Mouse (Mus musculus): ENCODE data around the gene Prss16. TPM values are rescaled to one million over a fixed set of nuclear protein-coding genes. Genes with fewer than 3 reads are reported as not detected.

Gene Prss16
- total RNA-seq, 2 experiments from 2014 or later, result 0.89 TPM; not detected in 1

GRCm38 (mm10) chr13:22036986-22037385 lies 27.4 kb upstream of the Prss16 start:
- no peak for ATAC-seq (replicated peaks; ENCODE audit: low FRiP score, low TSS enrichment, poor library complexity, severe bottlenecking)

DNA sequence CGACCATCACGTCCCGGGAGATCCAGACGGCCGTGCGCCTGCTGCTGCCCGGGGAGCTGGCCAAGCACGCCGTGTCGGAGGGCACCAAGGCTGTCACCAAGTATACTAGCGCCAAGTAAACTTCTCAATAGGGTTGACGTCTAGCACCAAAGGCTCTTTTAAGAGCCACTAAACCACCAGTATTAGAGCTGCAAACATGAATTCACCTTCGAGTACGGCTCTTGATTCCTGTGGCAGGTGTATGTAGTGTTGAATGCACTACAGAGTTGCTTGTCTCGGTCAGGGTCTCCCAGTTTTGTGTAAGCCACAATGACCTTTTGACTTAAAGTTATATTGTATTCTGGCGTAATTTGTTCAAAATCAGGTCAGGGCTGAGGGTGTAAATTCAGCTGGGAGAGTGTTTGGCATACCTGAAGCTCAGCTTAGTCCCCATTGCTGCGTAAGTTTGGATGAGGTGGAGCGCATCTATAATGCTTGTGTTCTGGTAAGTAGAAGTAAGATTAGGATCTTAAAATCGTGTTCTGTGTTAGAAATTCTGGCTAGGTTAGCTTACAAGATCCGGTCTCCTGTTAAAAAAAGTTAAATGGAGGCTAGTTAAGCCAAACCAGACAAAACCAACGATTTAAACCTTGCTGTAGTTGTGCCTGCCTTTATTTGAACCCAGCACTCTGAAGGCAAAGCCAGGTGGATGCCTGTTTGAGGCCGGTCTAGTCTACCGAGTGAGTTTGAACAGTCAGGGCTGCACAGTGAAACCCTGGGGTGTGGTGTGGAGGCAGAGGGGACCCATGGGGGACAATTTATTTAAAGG lies 26.8 kb upstream of the Prss16 start:
- peak; percentile 43 for ATAC-seq (replicated peaks; ENCODE audit: low FRiP score, low TSS enrichment, poor library complexity, severe bottlenecking)

- ATAC-seq (replicated peaks; ENCODE audit: low FRiP score, low TSS enrichment, poor library complexity, severe bottlenecking), result peak; percentile 84
Measured at GRCm38 (mm10) chr13:22035267-22036148, 26.0 kb upstream of the Prss16 start, which contains the start of the genes Hist1h2ah and Hist1h2bk. Gene Hist1h2ah, minus strand, starts transcription at chr13:22035568. Gene Hist1h2bk, plus strand, starts transcription at chr13:22035870.

DNA sequence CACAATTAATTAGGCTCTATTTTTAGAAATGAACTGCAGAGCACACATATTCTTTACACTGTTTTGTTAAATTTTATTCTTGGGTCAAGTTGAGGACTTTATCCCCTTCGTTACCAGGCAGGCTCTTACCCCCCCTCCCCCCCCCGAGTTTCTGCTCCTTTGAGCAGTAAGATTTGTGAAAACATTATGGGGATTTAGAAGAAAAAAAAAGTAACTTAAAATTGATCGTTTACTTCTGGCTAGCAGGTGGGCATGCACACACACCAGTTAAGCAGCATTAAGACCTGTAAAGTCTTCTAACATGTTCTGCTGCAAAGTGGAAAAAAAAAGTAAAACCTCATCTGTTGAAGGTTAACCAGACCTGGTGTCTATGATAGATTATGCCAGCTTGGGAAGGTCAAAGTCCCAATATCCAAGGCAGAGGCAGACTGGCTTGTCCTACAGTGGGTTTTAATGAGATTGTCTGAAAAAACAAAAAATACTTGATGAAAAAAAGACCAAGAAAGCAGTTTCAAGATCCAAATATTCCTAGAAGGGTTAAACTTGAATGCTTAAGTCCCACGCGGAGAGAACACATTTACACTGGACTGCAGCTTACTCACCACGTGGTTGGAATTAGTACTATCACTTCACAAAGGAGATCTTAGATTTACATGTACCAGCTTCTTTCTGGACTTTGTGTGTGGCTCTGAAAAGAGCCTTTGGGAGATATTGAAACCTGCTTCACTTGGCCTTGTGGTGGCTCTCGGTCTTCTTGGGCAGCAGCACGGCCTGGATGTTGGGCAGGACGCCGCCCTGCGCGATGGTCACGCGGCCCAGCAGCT lies 25.1 kb upstream of the Prss16 start:
- no peak for ATAC-seq (replicated peaks; ENCODE audit: low FRiP score, low TSS enrichment, poor library complexity, severe bottlenecking)

GRCm38 (mm10) chr13:22033741-22034442 lies 24.4 kb upstream of the Prss16 start:
- no peak for ATAC-seq (replicated peaks; ENCODE audit: low FRiP score, low TSS enrichment, poor library complexity, severe bottlenecking)

- ATAC-seq (replicated peaks; ENCODE audit: low FRiP score, low TSS enrichment, poor library complexity, severe bottlenecking), result no peak
Measured at GRCm38 (mm10) chr13:22030493-22030892, 21.0 kb upstream of the Prss16 start.

GRCm38 (mm10) chr13:22029928-22030327 lies 20.4 kb upstream of the Prss16 start:
- ATAC-seq (replicated peaks; ENCODE audit: low FRiP score, low TSS enrichment, poor library complexity, severe bottlenecking), result no peak

- peak; percentile 78 for ATAC-seq (replicated peaks; ENCODE audit: low FRiP score, low TSS enrichment, poor library complexity, severe bottlenecking)
Measured at GRCm38 (mm10) chr13:22028673-22029460, 19.3 kb upstream of the Prss16 start.

DNA sequence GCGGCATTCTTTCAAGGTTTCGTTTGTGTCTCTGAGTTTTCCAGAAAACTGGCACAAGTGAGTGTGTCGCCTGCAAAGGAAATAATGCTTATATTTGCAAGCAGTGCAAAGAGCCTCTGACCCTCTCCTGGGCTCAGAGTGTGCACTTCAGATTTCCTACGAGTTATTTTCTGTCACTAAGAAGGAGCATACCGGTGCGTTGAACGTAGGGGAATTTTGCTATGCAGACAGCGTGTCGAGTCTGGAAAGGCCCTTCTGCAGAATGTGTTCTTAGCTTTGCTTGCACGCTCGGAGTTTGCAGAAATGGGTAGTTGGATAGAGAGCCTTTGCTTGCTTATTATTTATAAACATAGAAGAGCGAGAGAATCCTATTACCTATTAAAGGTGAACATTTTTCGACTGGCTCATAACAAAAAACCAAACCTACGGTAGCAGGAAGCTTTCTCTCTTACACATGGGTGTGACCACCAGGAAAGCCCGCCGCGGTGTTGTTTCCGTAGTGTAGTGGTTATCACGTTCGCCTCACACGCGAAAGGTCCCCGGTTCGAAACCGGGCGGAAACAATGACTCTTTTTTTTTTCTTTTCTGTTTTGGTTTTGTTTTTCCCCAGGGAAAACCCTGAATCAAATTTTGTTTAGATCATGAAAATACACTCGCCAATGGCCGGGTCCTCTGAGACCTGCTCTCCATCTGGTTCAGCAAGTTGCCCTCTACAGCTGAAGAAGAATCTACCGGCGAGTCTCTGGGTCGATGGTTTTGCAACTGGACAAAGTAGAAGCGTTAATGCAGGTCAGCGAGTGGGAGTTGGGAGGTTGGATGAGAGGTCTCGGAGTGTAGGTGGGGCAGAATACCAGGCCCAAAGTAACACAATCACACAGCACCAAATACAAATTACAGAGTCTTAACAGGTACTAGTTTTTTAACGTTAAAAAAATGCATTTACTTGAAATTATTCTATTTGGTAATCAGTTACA lies 16.8 kb upstream of the Prss16 start:
- ATAC-seq (replicated peaks; ENCODE audit: low FRiP score, low TSS enrichment, poor library complexity, severe bottlenecking), result no peak

GRCm38 (mm10) chr13:22022241-22022640 lies 12.7 kb upstream of the Prss16 start:
- peak; percentile 69 for ATAC-seq (replicated peaks; ENCODE audit: low FRiP score, low TSS enrichment, poor library complexity, severe bottlenecking)

GRCm38 (mm10) chr13:22021581-22021980 lies 12.0 kb upstream of the Prss16 start:
- ATAC-seq (replicated peaks; ENCODE audit: low FRiP score, low TSS enrichment, poor library complexity, severe bottlenecking), result no peak

DNA sequence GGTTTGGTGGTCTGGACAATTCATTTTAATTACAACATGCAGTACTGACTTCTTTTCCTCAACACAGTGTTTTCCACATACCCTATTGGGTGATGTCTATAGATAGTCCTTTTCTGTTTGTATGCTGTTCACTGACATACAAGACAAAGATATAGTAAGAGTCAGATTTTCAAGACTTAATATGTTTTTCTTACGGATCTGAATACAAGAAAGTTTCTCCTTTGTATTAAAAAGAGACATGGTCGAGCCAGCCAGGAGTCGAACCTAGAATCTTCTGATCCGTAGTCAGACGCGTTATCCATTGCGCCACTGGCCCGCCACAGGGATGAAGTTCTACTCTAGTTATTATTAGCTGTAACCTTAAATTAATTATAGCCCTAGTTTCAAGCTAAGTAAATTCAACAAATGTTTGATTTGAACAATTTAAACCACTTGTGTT lies 11.4 kb upstream of the Prss16 start:
- ATAC-seq (replicated peaks; ENCODE audit: low FRiP score, low TSS enrichment, poor library complexity, severe bottlenecking), result peak; percentile 72

DNA sequence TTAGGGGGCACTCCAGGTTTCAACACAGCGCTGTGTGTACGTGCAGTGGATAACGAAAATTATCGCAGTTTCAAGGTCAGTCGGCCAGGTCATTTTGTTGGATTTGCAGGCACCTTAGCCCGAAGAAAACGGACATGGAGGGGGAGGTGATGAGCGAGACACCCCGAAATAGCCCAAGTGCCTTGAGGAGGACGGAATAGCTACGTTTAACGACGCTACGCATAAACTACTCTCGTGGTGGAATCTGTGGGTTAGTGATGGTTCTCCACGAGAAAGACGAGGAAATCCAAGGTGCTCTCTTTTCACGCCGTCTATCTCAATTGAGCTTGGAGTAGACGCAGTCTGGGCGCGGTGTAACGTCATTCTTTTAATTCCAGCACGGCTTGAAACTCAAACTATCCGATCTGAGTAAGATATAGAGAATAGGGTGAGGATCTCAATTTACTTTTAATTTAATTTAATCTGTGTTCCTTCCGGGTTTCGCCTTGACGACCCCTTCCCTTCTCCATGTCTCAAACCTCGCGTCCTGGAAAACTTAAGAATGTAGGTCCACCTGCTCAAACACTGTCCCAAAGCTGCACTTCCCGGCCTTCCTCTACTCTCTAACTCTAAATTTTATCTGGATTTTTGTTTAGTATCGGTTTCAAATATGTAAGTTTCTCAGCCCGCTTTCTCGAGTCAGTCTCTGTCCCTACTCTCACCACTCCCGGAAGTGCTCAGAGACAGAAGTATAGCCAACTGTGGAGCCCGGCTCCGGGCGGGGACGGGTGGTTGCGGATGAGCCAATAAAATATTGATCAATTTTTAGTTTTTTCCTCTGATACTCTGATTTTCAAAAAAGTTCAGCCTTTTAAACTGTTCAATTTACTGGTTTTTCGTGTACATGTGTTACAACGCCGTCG lies 10.6 kb upstream of the Prss16 start:
- peak; percentile 46; the same call in 1 of the 2 replicates for ATAC-seq (replicated peaks; ENCODE audit: low FRiP score, low TSS enrichment, poor library complexity, severe bottlenecking)

DNA sequence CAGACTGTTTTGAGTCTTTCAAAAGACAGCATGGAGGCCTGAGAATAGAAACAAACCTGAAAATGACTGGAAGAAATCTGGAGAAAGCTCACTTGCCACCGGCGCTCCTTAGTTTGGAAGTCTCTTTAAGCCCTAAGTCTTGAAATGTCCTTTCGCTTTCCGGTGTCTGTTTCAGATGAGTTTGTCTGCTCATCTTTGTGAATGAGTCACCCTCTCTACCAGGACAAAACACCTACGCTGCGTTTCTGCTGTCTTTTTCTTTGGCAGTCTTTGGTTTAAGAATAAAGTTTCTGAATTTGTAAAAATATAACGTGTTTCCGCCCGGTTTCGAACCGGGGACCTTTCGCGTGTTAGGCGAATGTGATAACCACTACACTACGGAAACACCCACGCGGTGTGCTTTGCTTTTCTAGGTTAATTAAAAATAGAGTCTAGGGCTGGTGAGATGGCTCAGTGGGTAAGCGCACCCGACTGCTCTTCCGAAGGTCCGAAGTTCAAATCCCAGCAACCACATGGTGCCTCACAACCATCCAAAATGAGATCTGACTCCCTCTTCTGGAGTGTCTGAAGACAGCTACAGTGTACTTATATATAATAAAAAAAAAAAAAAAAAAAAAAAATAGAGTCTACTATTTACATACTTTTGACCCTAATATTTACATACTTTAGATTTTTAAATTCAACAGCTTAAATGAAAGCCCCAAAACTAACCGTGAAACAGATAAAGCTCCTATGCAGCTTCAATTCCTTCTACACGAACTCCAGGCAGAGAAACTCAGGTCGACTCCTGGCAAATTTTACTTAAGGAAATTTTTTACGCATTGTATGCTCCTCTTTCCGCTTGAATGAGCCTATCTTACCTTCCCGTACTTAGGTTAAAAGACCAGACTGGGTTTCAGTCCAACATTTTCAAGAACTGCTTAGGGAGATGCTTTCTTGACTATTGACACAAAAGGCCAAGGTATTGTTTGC lies 6.2 kb upstream of the Prss16 start:
- ATAC-seq (replicated peaks; ENCODE audit: low FRiP score, low TSS enrichment, poor library complexity, severe bottlenecking), result peak; percentile 68

DNA sequence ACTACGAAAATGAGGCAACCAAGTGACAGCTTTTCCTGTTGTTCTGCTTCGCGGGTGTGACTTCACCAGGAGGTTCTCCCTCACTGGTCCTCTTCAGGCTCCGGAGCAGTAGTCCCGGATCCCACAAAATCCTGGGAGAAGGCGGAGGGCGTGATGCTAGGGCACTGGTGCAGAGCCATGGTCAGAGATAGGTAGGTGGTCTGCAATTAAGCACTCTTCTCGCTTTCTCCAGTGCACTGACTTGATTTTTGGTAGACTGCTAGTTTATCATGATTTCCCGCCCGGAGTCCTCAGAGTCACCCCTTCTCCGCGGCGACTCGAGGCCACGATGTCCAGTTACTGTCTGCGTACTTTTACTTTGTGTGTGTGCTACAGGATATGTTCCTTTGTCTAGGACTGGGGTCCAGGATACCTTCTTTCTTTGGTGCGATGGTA lies 4.9 kb upstream of the Prss16 start:
- ATAC-seq (replicated peaks; ENCODE audit: low FRiP score, low TSS enrichment, poor library complexity, severe bottlenecking), result peak; percentile 27; the same call in 1 of the 2 replicates
